In genomic region chr3:137547414-137547877, GRCm38 (mm10) we compare ENCODE assay signal across 9 mouse cellular contexts.
A peak's percentile ranks its signal among the peaks of the same experiment; 100 is the strongest.
DNase-seq lines count a peak whose midpoint lies in the region; ATAC-seq and TF ChIP-seq lines count a peak whose summit lies in the region.
"Had no signal": no experiment of that assay in that cellular context is flagged by ENCODE, and none has a peak within 500 bp of the region (broad histone marks: within the 10 kb centered on the region; RNA-seq: fewer than 3 reads in every experiment).

No protein-coding gene starts in this region.

- H3K27me3 ChIP-seq in lung, embryonic 16.5 days (ENCODE audit: control insufficient read depth, insufficient read depth, low read depth, low read length), result no peaks in the 10 kb centered on the region
- H3K27me3 ChIP-seq in heart, embryonic 15.5 days, result no peaks in the 10 kb centered on the region
- H3K27me3 ChIP-seq in midbrain, embryonic 11.5 days (ENCODE audit: control insufficient read depth, insufficient read depth, low read length), result peaks cover 38% of the 10 kb centered on the region

- no peaks in the 10 kb centered on the region; the same call in 1 of the 2 replicates for H3K4me1 ChIP-seq in lung, embryonic 16.5 days (replicated peaks; ENCODE audit: control insufficient read depth, insufficient read depth, low read length)
- no peaks in the 10 kb centered on the region for H3K4me1 ChIP-seq in lung, adult 2 months (ENCODE audit: control insufficient read depth, insufficient read depth, low read length)
- no peaks in the 10 kb centered on the region; the same call in 1 of the 2 replicates for H3K4me1 ChIP-seq in heart, embryonic 15.5 days (replicated peaks)
- peaks cover 6% of the 10 kb centered on the region; the same call in 1 of the 2 replicates for H3K4me1 ChIP-seq in midbrain, embryonic 11.5 days (ENCODE audit: control insufficient read depth, insufficient read depth, low read length)

- ATAC-seq in lung, embryonic 16.5 days (ENCODE audit: low read depth), result no peak
- no peak for ATAC-seq in heart, embryonic 15.5 days (replicated peaks; ENCODE audit: insufficient number of reproducible peaks, insufficient read depth, low FRiP score, low read depth)
- ATAC-seq in midbrain, embryonic 11.5 days (ENCODE audit: low FRiP score), result peak; percentile 72

- no peak for TF ChIP-seq CTCF in lung, adult 2 months (IDR thresholded peaks at IDR 0.05; ENCODE audit: insufficient read depth, low read length)

- no peaks in the 10 kb centered on the region for H3K36me3 ChIP-seq in lung, embryonic 16.5 days (ENCODE audit: control insufficient read depth, insufficient read depth, low read length)
- H3K36me3 ChIP-seq in heart, embryonic 15.5 days, result no peaks in the 10 kb centered on the region
- H3K36me3 ChIP-seq in midbrain, embryonic 11.5 days (ENCODE audit: control insufficient read depth, insufficient read depth, low read length), result no peaks in the 10 kb centered on the region

- no peak overlapping the region; the same call in 1 of the 2 replicates for H3K9ac ChIP-seq in lung, embryonic 16.5 days (ENCODE audit: low read length)
- no peak overlapping the region for H3K9ac ChIP-seq in heart, embryonic 15.5 days
- H3K9ac ChIP-seq in midbrain, embryonic 11.5 days (ENCODE audit: low read length), result no peak overlapping the region
- H3K9ac ChIP-seq: liver, embryonic 14.5 days had no signal

- no peaks in the 10 kb centered on the region for H3K9me3 ChIP-seq in lung, embryonic 16.5 days (ENCODE audit: control insufficient read depth, low read length)
- H3K9me3 ChIP-seq in heart, embryonic 15.5 days (replicated peaks), result no peaks in the 10 kb centered on the region
- no peaks in the 10 kb centered on the region for H3K9me3 ChIP-seq in midbrain, embryonic 11.5 days (ENCODE audit: control insufficient read depth, low read length)

- TF ChIP-seq POLR2A in lung, adult 2 months (IDR thresholded peaks at IDR 0.05; ENCODE audit: borderline replicate concordance, extremely low read depth, low read depth, low read length), result no peak

- H3K4me2 ChIP-seq in lung, embryonic 16.5 days (ENCODE audit: low read depth, low read length), result peak overlapping the region; percentile 49
- H3K4me2 ChIP-seq in heart, embryonic 15.5 days, result peak overlapping the region; percentile 54
- H3K4me2 ChIP-seq in midbrain, embryonic 11.5 days, result peak overlapping the region; percentile 33

- no peak overlapping the region for H3K27ac ChIP-seq in lung, embryonic 16.5 days (ENCODE audit: low read length)
- no peak overlapping the region for H3K27ac ChIP-seq in heart, embryonic 15.5 days
- H3K27ac ChIP-seq in midbrain, embryonic 11.5 days (ENCODE audit: low read depth, low read length), result no peak overlapping the region
- H3K27ac ChIP-seq: liver, embryonic 14.5 days had no signal

- no peak for DNase-seq in lung, adult 2 months
- DNase-seq in embryo, embryonic 10.5 days (ENCODE audit: low spot score), result peak; percentile 78
- DNase-seq in midbrain, embryonic 11.5 days (ENCODE audit: low spot score, missing footprints), result peak; percentile 93
- DNase-seq in urinary bladder, postnatal 36 days (ENCODE audit: low spot score in 2 of 2), result no peak
- DNase-seq in adrenal gland, postnatal 4 days (ENCODE audit: low spot score in 2 of 2), result no peak
- no peak for DNase-seq in adrenal gland, postnatal 25 days

- peak overlapping the region; percentile 20 for H3K4me3 ChIP-seq in lung, embryonic 16.5 days (ENCODE audit: low read length)
- no peak overlapping the region for H3K4me3 ChIP-seq in lung, adult 2 months (replicated peaks; ENCODE audit: extremely low read depth, low read depth, low read length)
- H3K4me3 ChIP-seq in heart, embryonic 15.5 days, result peak overlapping the region; percentile 17
- no peak overlapping the region for H3K4me3 ChIP-seq in midbrain, embryonic 11.5 days (ENCODE audit: low read depth, low read length)

- 9% methylated on average over 12 of the region's 12 CpGs for WGBS in lung, embryonic 16.5 days
- WGBS in lung, adult 2 months, result 21% methylated on average over 12 of the region's 12 CpGs
- WGBS in heart, embryonic 15.5 days, result 7% methylated on average over 12 of the region's 12 CpGs
- 3% methylated on average over 12 of the region's 12 CpGs for WGBS in midbrain, embryonic 11.5 days

Comparison
In these comparisons a context has a peak if more than half of its experiments do, and no peak if none do; other contexts are left out.
1. H3K4me3 ChIP-seq: peak in lung, embryonic 16.5 days (single experiment) and heart, embryonic 15.5 days (single experiment); none in lung, adult 2 months (single experiment) and midbrain, embryonic 11.5 days (single experiment).
2. DNase-seq: peak in embryo, embryonic 10.5 days (single experiment) and midbrain, embryonic 11.5 days (single experiment); none in lung, adult 2 months (single experiment), urinary bladder, postnatal 36 days (0 of 2), adrenal gland, postnatal 4 days (0 of 2) and adrenal gland, postnatal 25 days (single experiment).
3. Peak in every context shown above with its lines, with median percentiles within 50 percentile points of each other: H3K4me2 ChIP-seq.